In genomic region chr17:86212204-86212603, GRCm38 (mm10) we compare ENCODE assay signal across 17 mouse cellular contexts.
"Had no signal": no experiment of that assay in that cellular context is flagged by ENCODE, and none has a peak within 500 bp of the region (broad histone marks: within the 10 kb centered on the region; RNA-seq: fewer than 3 reads in every experiment).

No protein-coding gene starts in this region.

- H3K27me3 ChIP-seq: midbrain, embryonic 12.5 days; midbrain, embryonic 15.5 days; neural tube, embryonic 12.5 days; neural tube, embryonic 15.5 days; stomach, embryonic 15.5 days had no signal

- H3K4me3 ChIP-seq: layer of hippocampus, adult 2 months; midbrain, embryonic 12.5 days; midbrain, embryonic 15.5 days; neural tube, embryonic 12.5 days; neural tube, embryonic 15.5 days; stomach, embryonic 15.5 days had no signal

- H3K4me1 ChIP-seq: midbrain, embryonic 12.5 days; midbrain, embryonic 15.5 days; neural tube, embryonic 12.5 days; stomach, embryonic 15.5 days had no signal

- H3K27ac ChIP-seq: kidney, postnatal 0 days; liver, embryonic 14.5 days; macrophage; midbrain, embryonic 12.5 days; midbrain, embryonic 15.5 days; neural tube, embryonic 12.5 days; neural tube, embryonic 15.5 days; stomach, embryonic 15.5 days had no signal

- DNase-seq: kidney, postnatal 25 days; layer of hippocampus, adult 9-11 months; liver, postnatal 0 days; lung, embryonic 14.5 days; retina, postnatal 1 day; right cerebral cortex, postnatal 25 days; spleen, adult 18-20 months; thymus, postnatal 25 days had no signal
